Mouse (Mus musculus) olfactory bulb, adult 2 months (tissue): ENCODE measurements around the gene Ptpn7.

Source experiments
- CTCF ChIP-seq: fragments of 200-500 bp; IDR thresholded peaks from 2 replicates; pipeline ENCODE4 v1.5.1; 2012; ENCODE audit warnings: low read depth, mild to moderate bottlenecking, low read length, moderate library complexity; ENCODE audit not compliant: insufficient read depth
- POLR2A ChIP-seq: fragments of 200-500 bp; IDR thresholded peaks from 2 replicates; pipeline ENCODE4 v1.6.1; 2012; ENCODE audit warnings: mild to moderate bottlenecking, low read depth, low read length, moderate library complexity; ENCODE audit not compliant: insufficient read depth

- TF ChIP-seq CTCF (no peak), POLR2A (no peak)
These were observed 53.4 kb downstream of the Ptpn7 start for GRCm38 (mm10) chr1:135185936-135186335.
